Mouse (Mus musculus): Measurements from ENCODE around the gene Kif5c.

Gene Kif5c

GRCm38 (mm10) chr2:49618829-49619718, at the start of gene Kif5c:
Gene Kif5c (plus strand): TSS chr2:49619298.
- peak; percentile 97 for DNase-seq

GRCm38 (mm10) chr2:49569862-49570777, 49.0 kb upstream of the Kif5c start:
- peak; percentile 97 for DNase-seq

GRCm38 (mm10) chr2:49570778-49571101, 48.4 kb upstream of the Kif5c start:
- DNase-seq, result no peak

GRCm38 (mm10) chr2:49571159-49571920, 47.8 kb upstream of the Kif5c start:
- DNase-seq, result no peak

GRCm38 (mm10) chr2:49572111-49572642, 46.9 kb upstream of the Kif5c start:
- DNase-seq, result no peak

- DNase-seq, result no peak
Observed at GRCm38 (mm10) chr2:49572684-49573083, 46.4 kb upstream of the Kif5c start.

GRCm38 (mm10) chr2:49573282-49573681, 45.8 kb upstream of the Kif5c start:
- no peak for DNase-seq

- no peak for DNase-seq
Observed at GRCm38 (mm10) chr2:49580585-49580984, 38.5 kb upstream of the Kif5c start.

- no peak for DNase-seq
Observed at GRCm38 (mm10) chr2:49582546-49582945, 36.6 kb upstream of the Kif5c start.

- DNase-seq, result no peak
Observed at GRCm38 (mm10) chr2:49583311-49583710, 35.8 kb upstream of the Kif5c start.

GRCm38 (mm10) chr2:49590450-49590849, 28.6 kb upstream of the Kif5c start:
- DNase-seq, result peak; percentile 47

GRCm38 (mm10) chr2:49592926-49593325, 26.2 kb upstream of the Kif5c start:
- DNase-seq, result no peak

- peak; percentile 74 for DNase-seq
Observed at GRCm38 (mm10) chr2:49594886-49595285, 24.2 kb upstream of the Kif5c start.

GRCm38 (mm10) chr2:49596318-49596717, 22.8 kb upstream of the Kif5c start:
- peak; percentile 47 for DNase-seq

- DNase-seq, result no peak
Observed at GRCm38 (mm10) chr2:49600021-49600681, 18.9 kb upstream of the Kif5c start.

GRCm38 (mm10) chr2:49602791-49603349, 16.2 kb upstream of the Kif5c start:
- DNase-seq, result no peak

GRCm38 (mm10) chr2:49609611-49610010, 9.5 kb upstream of the Kif5c start:
- no peak for DNase-seq

GRCm38 (mm10) chr2:49616765-49617164, 2.3 kb upstream of the Kif5c start:
- no peak for DNase-seq

GRCm38 (mm10) chr2:49619719-49620522, 823 bp downstream of the Kif5c start:
- peak; percentile 58 for DNase-seq

- peak; percentile 39 for DNase-seq
Observed at GRCm38 (mm10) chr2:49620626-49621117, 1.6 kb downstream of the Kif5c start.

- DNase-seq, result no peak
Observed at GRCm38 (mm10) chr2:49621234-49621633, 2.1 kb downstream of the Kif5c start.

All from cerebellum, adult 11 months (tissue).